Mouse (Mus musculus): ENCODE data around the gene Nbea. TPM values are rescaled to one million over a fixed set of nuclear protein-coding genes. Genes with fewer than 3 reads are reported as not detected.
A peak's percentile ranks its signal among the peaks of the same experiment; 100 is the strongest.

Gene Nbea
- total and polyA plus RNA-seq, 2 experiments from 2014 or later, result 6.0 to 17.3 TPM

DNA sequence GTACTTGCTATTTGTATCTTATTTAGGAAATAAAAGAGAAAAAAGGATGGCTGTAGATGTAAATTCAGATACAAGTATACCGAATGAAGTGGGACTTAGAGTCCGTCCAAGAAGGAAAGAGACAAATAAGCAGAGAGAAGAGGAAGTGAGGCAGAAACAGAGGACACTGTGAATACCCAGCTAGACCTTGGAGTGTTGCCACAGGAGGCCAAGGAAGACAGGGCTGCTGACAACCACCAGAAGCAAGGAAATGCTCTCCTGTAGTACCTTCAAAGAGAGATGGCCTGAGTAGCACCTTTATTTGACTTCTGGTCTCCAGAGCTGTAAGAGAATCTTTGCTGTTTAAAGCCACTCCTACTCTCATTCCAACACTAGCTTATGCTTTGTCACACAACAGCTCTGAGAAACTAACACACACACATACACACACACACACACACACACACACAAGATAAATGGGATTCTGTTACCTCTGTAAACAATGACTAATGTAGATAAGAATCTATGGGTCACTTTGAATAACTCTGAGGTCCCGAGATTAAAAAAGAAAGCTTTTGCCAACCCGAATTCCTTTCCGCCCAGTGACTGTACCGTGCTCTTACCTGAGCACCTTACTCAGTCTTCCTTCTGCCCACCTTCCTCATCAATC lies 3.8 kb upstream of the Nbea start:
- H3K4me1 ChIP-seq (ENCODE audit: control insufficient read depth, insufficient read depth), result peaks cover 6% of the 10 kb centered on the region; the same call in 1 of the 2 replicates
- no peak overlapping the region for H3K9ac ChIP-seq (replicated peaks; ENCODE audit: low read depth, low read length)
- H3K27ac ChIP-seq (ENCODE audit: low read depth), result no peak overlapping the region
- 66% methylated on average over 6 of the region's 6 CpGs for WGBS
- no peaks in the 10 kb centered on the region for H3K36me3 ChIP-seq (replicated peaks; ENCODE audit: control insufficient read depth, insufficient read depth, low read length)
- no peaks in the 10 kb centered on the region for H3K27me3 ChIP-seq (ENCODE audit: control insufficient read depth, insufficient read depth, low read length)
- TF ChIP-seq CTCF (IDR thresholded peaks at IDR 0.05; ENCODE audit: low read depth) (no peak), EP300 (IDR thresholded peaks at IDR 0.05; ENCODE audit: low read depth) (no peak)
- H3K4me2 ChIP-seq (ENCODE audit: low read depth, low read length), result no peak overlapping the region
- H3K4me3 ChIP-seq (ENCODE audit: low read depth, low read length), result no peak overlapping the region
- no peak for DNase-seq (ENCODE audit: low spot score)
- ATAC-seq (ENCODE audit: insufficient read depth, low read depth), result no peak
- no peaks in the 10 kb centered on the region for H3K9me3 ChIP-seq (replicated peaks; ENCODE audit: control insufficient read depth, low read length)

DNA sequence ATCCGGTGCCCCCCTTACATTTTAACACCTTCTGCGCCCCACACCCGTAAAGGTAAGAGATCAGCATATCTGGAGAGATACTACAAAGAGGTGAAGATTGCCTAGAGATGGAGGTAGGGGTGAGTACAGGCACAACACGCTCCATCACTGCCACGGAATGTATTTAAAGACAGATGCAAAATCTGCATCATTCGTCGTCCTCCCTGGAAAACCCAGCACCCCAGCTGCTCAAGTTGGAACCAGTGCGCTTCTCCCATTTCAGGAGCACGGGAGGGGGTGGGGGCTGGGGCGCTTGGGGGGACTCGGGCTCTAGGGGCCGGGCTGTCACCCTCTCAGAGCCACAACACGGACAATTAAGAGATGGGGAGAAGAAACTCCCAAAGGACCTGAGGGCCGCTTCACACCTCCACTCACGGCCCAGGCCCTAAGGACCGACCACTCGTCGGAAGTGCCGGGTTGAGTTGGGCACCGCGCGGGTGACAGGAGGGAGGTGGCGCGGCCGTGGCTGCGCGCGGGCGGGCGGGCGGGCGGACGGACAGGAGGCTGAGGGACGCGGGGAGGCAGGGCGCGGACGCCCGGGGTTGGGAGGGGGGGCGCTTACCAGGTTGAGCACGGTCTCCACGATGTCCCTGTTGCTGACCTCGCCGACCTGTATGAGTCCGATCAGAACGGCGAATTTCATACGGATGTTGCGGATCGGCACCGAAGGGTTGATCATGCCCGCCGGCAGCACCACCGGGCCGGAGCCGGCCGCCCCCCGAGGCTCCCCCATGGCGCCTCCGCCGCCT lies 936 bp downstream of the Nbea start:
- Histone ChIP-seq H3K4me1 (ENCODE audit: control insufficient read depth, insufficient read depth) (peaks cover 16% of the 10 kb centered on the region; the same call in 1 of the 2 replicates), H3K27me3 (ENCODE audit: control insufficient read depth, insufficient read depth, low read length) (no peaks in the 10 kb centered on the region), H3K4me2 (ENCODE audit: low read depth, low read length) (peak overlapping the region; percentile 87), H3K9ac (replicated peaks; ENCODE audit: low read depth, low read length) (peak overlapping the region; percentile 93), H3K4me3 (ENCODE audit: low read depth, low read length) (peak overlapping the region; percentile 97), H3K9me3 (replicated peaks; ENCODE audit: control insufficient read depth, low read length) (no peaks in the 10 kb centered on the region), H3K27ac (ENCODE audit: low read depth) (peak overlapping the region; percentile 84), H3K36me3 (replicated peaks; ENCODE audit: control insufficient read depth, insufficient read depth, low read length) (no peaks in the 10 kb centered on the region)
- DNase-seq (ENCODE audit: low spot score) (peak; percentile 12), ATAC-seq (ENCODE audit: insufficient read depth, low read depth) (peak; percentile 59)
- WGBS, result under 1% methylated on average over 50 of the region's 61 CpGs
- TF ChIP-seq EP300 (IDR thresholded peaks at IDR 0.05; ENCODE audit: low read depth), result no peak
- no peak for TF ChIP-seq CTCF (IDR thresholded peaks at IDR 0.05; ENCODE audit: low read depth)

DNA sequence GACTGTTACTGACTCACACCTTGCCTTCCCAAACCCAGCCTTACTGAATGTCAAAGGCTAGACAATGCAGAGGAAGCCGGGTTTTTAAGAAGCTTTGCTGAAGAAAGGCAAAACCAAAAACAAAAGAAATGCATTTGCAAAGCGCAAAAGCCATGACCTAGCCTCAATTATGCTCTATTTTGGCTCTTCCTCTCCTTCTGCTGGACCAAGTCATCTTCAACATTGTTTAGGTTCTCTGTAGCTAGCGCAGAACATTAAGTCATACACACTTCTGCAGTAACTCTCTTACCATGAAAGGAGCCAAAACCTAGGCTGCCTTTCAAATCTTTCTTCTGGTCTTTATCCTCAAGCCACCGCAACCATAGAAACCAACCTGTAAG lies 1.5 kb downstream of the Nbea start:
- peak overlapping the region; percentile 84; the same call in 1 of the 2 replicates for H3K27ac ChIP-seq (ENCODE audit: low read depth)
- TF ChIP-seq CTCF (IDR thresholded peaks at IDR 0.05; ENCODE audit: low read depth) (no peak), EP300 (IDR thresholded peaks at IDR 0.05; ENCODE audit: low read depth) (no peak)
- H3K36me3 ChIP-seq (replicated peaks; ENCODE audit: control insufficient read depth, insufficient read depth, low read length), result no peaks in the 10 kb centered on the region
- no peaks in the 10 kb centered on the region for H3K9me3 ChIP-seq (replicated peaks; ENCODE audit: control insufficient read depth, low read length)
- H3K4me3 ChIP-seq (ENCODE audit: low read depth, low read length), result peak overlapping the region; percentile 97
- no peaks in the 10 kb centered on the region for H3K27me3 ChIP-seq (ENCODE audit: control insufficient read depth, insufficient read depth, low read length)
- peak overlapping the region; percentile 87 for H3K4me2 ChIP-seq (ENCODE audit: low read depth, low read length)
- peak overlapping the region; percentile 93; the same call in 1 of the 2 replicates for H3K9ac ChIP-seq (replicated peaks; ENCODE audit: low read depth, low read length)
- 7% methylated on average over 4 of the region's 4 CpGs for WGBS
- peaks cover 16% of the 10 kb centered on the region; the same call in 1 of the 2 replicates for H3K4me1 ChIP-seq (ENCODE audit: control insufficient read depth, insufficient read depth)
- ATAC-seq (ENCODE audit: insufficient read depth, low read depth), result no peak
- DNase-seq (ENCODE audit: low spot score), result no peak

DNA sequence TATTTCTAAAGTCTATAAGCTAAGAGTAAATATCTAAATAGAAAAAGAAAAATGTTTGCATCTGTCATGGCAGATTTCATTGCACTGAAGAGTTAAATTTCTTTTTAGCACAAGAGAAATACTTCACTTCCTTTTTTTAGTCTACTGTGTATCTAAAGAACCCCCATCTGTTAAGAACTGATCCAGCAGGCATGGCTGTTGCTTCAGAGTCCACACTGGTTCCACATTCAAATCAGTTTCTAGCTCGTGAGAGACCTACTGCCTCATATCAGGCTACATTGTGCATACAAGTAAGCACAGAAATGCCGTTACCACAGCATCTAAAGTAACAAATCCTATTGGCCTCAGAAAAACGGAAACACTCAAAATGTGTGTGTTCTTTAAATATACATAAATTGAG lies 2.5 kb downstream of the Nbea start:
- peaks cover 16% of the 10 kb centered on the region; the same call in 1 of the 2 replicates for H3K4me1 ChIP-seq (ENCODE audit: control insufficient read depth, insufficient read depth)
- no peaks in the 10 kb centered on the region for H3K9me3 ChIP-seq (replicated peaks; ENCODE audit: control insufficient read depth, low read length)
- H3K9ac ChIP-seq (replicated peaks; ENCODE audit: low read depth, low read length), result no peak overlapping the region
- no peaks in the 10 kb centered on the region for H3K27me3 ChIP-seq (ENCODE audit: control insufficient read depth, insufficient read depth, low read length)
- no peak overlapping the region; the same call in 1 of the 2 replicates for H3K4me2 ChIP-seq (ENCODE audit: low read depth, low read length)
- no peak for ATAC-seq (ENCODE audit: insufficient read depth, low read depth)
- no peak overlapping the region for H3K27ac ChIP-seq (ENCODE audit: low read depth)
- H3K4me3 ChIP-seq (ENCODE audit: low read depth, low read length), result no peak overlapping the region
- TF ChIP-seq CTCF (IDR thresholded peaks at IDR 0.05; ENCODE audit: low read depth), result no peak
- TF ChIP-seq EP300 (IDR thresholded peaks at IDR 0.05; ENCODE audit: low read depth), result no peak
- 44% methylated on average over 3 of the region's 3 CpGs for WGBS
- DNase-seq (ENCODE audit: low spot score), result no peak
- H3K36me3 ChIP-seq (replicated peaks; ENCODE audit: control insufficient read depth, insufficient read depth, low read length), result no peaks in the 10 kb centered on the region

DNA sequence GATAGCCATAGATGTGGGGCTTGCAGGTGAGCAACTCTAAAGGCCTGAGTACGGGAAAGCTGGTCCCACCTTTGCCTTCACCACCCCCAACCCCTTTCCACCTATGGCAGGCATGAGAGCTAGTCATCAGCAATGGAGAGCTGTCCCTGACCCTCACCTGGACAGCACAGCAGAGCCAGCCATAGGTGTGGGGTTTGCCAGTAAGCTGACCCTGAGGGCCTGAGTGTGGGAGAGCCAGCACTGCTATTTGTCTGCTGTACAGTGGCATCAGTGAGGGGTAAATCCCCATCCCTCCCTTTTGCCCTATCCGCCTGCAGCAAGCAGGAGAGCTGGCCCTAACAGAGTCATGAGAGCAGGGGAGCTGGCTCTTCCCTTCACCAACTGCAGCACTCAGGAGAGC lies 25.6 kb downstream of the Nbea start:
- H3K27ac ChIP-seq (ENCODE audit: low read depth), result no peak overlapping the region
- ATAC-seq (ENCODE audit: insufficient read depth, low read depth) (no peak), DNase-seq (ENCODE audit: low spot score) (no peak)
- H3K4me3 ChIP-seq (ENCODE audit: low read depth, low read length), result no peak overlapping the region
- H3K4me1 ChIP-seq (ENCODE audit: control insufficient read depth, insufficient read depth), result no peaks in the 10 kb centered on the region
- H3K36me3 ChIP-seq (replicated peaks; ENCODE audit: control insufficient read depth, insufficient read depth, low read length), result no peaks in the 10 kb centered on the region
- no peaks in the 10 kb centered on the region for H3K27me3 ChIP-seq (ENCODE audit: control insufficient read depth, insufficient read depth, low read length)
- no peaks in the 10 kb centered on the region for H3K9me3 ChIP-seq (replicated peaks; ENCODE audit: control insufficient read depth, low read length)
- H3K9ac ChIP-seq (replicated peaks; ENCODE audit: low read depth, low read length), result no peak overlapping the region
- WGBS, result 60% methylated on average over 2 of the region's 2 CpGs
- TF ChIP-seq CTCF (IDR thresholded peaks at IDR 0.05; ENCODE audit: low read depth) (no peak), EP300 (IDR thresholded peaks at IDR 0.05; ENCODE audit: low read depth) (no peak)
- no peak overlapping the region for H3K4me2 ChIP-seq (ENCODE audit: low read depth, low read length)

Measured in heart, postnatal 0 days (tissue).